Mouse (Mus musculus) sigmoid colon, adult 10 weeks (tissue): ENCODE measurements around the gene Wdpcp. TPM values are rescaled to one million over a fixed set of nuclear protein-coding genes. Genes with fewer than 3 reads are reported as not detected.

ENCODE experiments used
- polyA plus RNA-seq: library from polyadenylated mRNA; stranded (reverse); fragments of 350-450 nt; fragmentation: Illumina TruSeq; extraction: RNeasy Lipid Tissue Mini Kit (QIAGEN cat#74804); gene quantifications from one replicate; pipeline ENCODE4 v1.2.3, GENCODE M21; 2014; ENCODE audit warnings: low read depth, low replicate concordance

The Wdpcp gene
- polyA plus RNA-seq = 5.3 TPM

DNA sequence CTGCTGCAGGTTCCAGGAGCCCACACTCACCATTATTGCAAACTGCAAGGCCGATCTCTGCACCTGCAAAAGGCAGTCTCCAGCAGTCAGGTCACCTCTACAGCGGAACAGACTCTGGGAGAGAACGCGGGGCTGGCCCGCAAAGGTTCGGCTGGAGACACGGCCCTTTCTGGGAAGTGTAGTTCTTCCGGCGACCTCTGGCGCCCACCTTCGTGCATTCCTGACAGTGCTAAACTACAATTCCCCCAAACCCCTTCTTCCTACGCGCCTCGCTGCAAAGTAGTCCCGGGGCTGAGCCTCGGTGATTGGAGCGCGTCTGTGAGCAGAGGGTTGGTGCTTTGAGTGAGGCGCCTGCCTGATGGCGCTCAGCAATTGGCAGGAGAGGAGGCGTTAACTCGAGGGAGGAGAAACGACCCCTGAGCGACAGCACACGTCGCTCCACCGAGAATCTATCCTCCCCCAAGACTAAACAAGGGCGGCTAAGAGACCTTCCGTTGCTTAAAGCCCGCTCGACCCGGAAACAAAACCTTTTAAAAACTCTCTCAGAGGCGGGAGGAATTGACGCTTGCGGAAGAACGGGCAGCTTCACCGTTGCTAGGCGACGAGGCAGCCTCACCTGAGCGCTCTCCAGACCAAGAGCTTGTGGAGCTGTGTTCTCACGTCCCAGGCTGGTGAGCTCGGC, at the start of gene Wdpcp, which contains the start of gene Mdh1:
Gene Wdpcp, plus strand, starts transcription at position 536 of the 682 bp plus-strand sequence.
Gene Mdh1, minus strand, starts transcription at position 668 of the 682 bp plus-strand sequence.

Other genes starting within 250 kb of the Wdpcp start
- 722 TPM for gene Ugp2, start 201.0 kb upstream of the Wdpcp start, polyA plus RNA-seq
- 191 TPM for gene Mdh1, start 132 bp downstream of the Wdpcp start, polyA plus RNA-seq